Mouse (Mus musculus) forebrain, postnatal 0 days (tissue): Measurements from ENCODE around the gene Psmd13. TPM values are rescaled to one million over a fixed set of nuclear protein-coding genes. Genes with fewer than 3 reads are reported as not detected.

ENCODE experiments used
- ATAC-seq: fragments of 200-750 bp; cut with Nextera tagmentation; 2 replicates; pipeline ENCODE4 v1.8.0; 2017; ENCODE audit warnings: mild to moderate bottlenecking, moderate library complexity
- DNase-seq: peaks from one replicate; pipeline ENCODE4 v3.0.0-alpha.2; 2015
- H3K27ac ChIP-seq: fragments of 300-500 bp; sonication (generic); 2 replicates; pipeline ENCODE4 v1.5.1; 2014; ENCODE audit warnings: low read depth, mild to moderate bottlenecking, antibody characterized with exemption, low read length, moderate library complexity, mixed read lengths
- H3K27me3 ChIP-seq: fragments of 300-500 bp; sonication (generic); 2 replicates; pipeline ENCODE4 v1.6.1; 2014; ENCODE audit warnings: mild to moderate bottlenecking, low read length, mixed read lengths; ENCODE audit not compliant: insufficient read depth
- H3K36me3 ChIP-seq: fragments of 300-500 bp; sonication (generic); 2 replicates; pipeline ENCODE4 v1.6.1; 2014; ENCODE audit warnings: mild to moderate bottlenecking, moderate library complexity; ENCODE audit not compliant: insufficient read depth
- H3K4me1 ChIP-seq: fragments of 300-500 bp; sonication (generic); 2 replicates; pipeline ENCODE4 v1.6.1; 2014; ENCODE audit warnings: antibody characterized with exemption; ENCODE audit not compliant: insufficient read depth
- H3K4me2 ChIP-seq: fragments of 300-500 bp; sonication (generic); 2 replicates; pipeline ENCODE4 v1.6.1; 2014; ENCODE audit warnings: low read depth, mild to moderate bottlenecking, moderate library complexity
- H3K4me3 ChIP-seq: fragments of 300-500 bp; sonication (generic); 2 replicates; pipeline ENCODE4 v1.5.1; 2014; ENCODE audit warnings: low read depth, low read length, mixed read lengths
- H3K9ac ChIP-seq: fragments of 300-500 bp; sonication (generic); 2 replicates; pipeline ENCODE4 v1.6.1; 2014; ENCODE audit warnings: mild to moderate bottlenecking
- H3K9me3 ChIP-seq: fragments of 300-500 bp; sonication (generic); 2 replicates; pipeline ENCODE4 v1.6.1; 2016; ENCODE audit warnings: low read length
- CTCF ChIP-seq: sonication (generic); IDR thresholded peaks from 2 replicates; pipeline ENCODE4 v1.5.1; 2016; ENCODE audit warnings: antibody characterized with exemption, control low read depth, low read depth
- WGBS: fragments of 180-500 bp; shearing (Covaris S2); extraction: QIAGEN DNeasy Blood & Tissue Kit; methylation state at CpG from one replicate; pipeline ENCODE4 v1.1.7; 2014; 5-methylcytosine and 5-hydroxymethylcytosine counted together
- polyA plus RNA-seq: library from polyadenylated mRNA; unstranded; fragments of >200 nt; fragmentation: Nextera tagmentation; extraction: Ambion mirVana; gene quantifications from 2 replicates; pipeline ENCODE4 v1.2.1, GENCODE M21; 2015
- total RNA-seq: library from RNA; depleted of rRNA; stranded (reverse); fragments of >200 nt; gene quantifications from 2 replicates; pipeline ENCODE4 v1.2.3, GENCODE M21; 2014; rRNA removed

Psmd13 gene
- total RNA-seq (164 and 174 TPM in 2 replicates), polyA plus RNA-seq (274 and 298 TPM in 2 replicates)

GRCm38 (mm10) chr7:140881696-140882468 is at the start of gene Psmd13, which contains the start of gene Sirt3:
TSS of gene Psmd13 (plus strand) at chr7:140881968.
TSS of gene Sirt3 (minus strand) at chr7:140882309.
- peak within 1 kb of the TSS; percentile 91 for H3K9ac ChIP-seq
- TF ChIP-seq CTCF, result no peak
- peak within 1 kb of the TSS; percentile 72 for H3K4me2 ChIP-seq
- no peaks in the 10 kb centered on the region for H3K27me3 ChIP-seq
- peak; percentile 99 for ATAC-seq
- peak; percentile 96 for DNase-seq
- peaks cover 3% of the 10 kb centered on the region; the same call in 1 of the 2 replicates for H3K4me1 ChIP-seq
- H3K27ac ChIP-seq, result peak within 1 kb of the TSS; percentile 93
- under 1% methylated on average over 59 of the region's 59 CpGs for WGBS
- H3K4me3 ChIP-seq, result peak within 1 kb of the TSS; percentile 99
- no peaks in the 10 kb centered on the region for H3K9me3 ChIP-seq
- H3K36me3 ChIP-seq, result peaks cover 23% of the 10 kb centered on the region

- DNase-seq, result no peak
- H3K9ac ChIP-seq, result no peak overlapping the region
- no peak overlapping the region for H3K4me3 ChIP-seq
- no peaks in the 10 kb centered on the region for H3K9me3 ChIP-seq
- H3K27ac ChIP-seq, result no peak overlapping the region
- no peak for TF ChIP-seq CTCF
- WGBS, result 85% methylated on average over 4 of the region's 4 CpGs
- H3K4me2 ChIP-seq, result no peak overlapping the region
- no peaks in the 10 kb centered on the region for H3K36me3 ChIP-seq
- ATAC-seq, result no peak
- H3K27me3 ChIP-seq, result no peaks in the 10 kb centered on the region
- H3K4me1 ChIP-seq, result no peaks in the 10 kb centered on the region
Observed at GRCm38 (mm10) chr7:140833341-140833740, 48.4 kb upstream of the Psmd13 start.

GRCm38 (mm10) chr7:140834968-140835757 is 46.6 kb upstream of the Psmd13 start, which contains the start of gene Urah:
TSS of gene Urah (plus strand) at chr7:140835018.
- no peaks in the 10 kb centered on the region for H3K4me1 ChIP-seq
- no peak within 1 kb of the TSS for H3K4me2 ChIP-seq
- DNase-seq (no peak), ATAC-seq (no peak)
- no peaks in the 10 kb centered on the region; the same call in 1 of the 2 replicates for H3K27me3 ChIP-seq
- TF ChIP-seq CTCF, result no peak
- H3K9ac ChIP-seq, result no peak within 1 kb of the TSS
- H3K36me3 ChIP-seq, result no peaks in the 10 kb centered on the region
- no peak within 1 kb of the TSS for H3K27ac ChIP-seq
- no peak within 1 kb of the TSS for H3K4me3 ChIP-seq
- no peaks in the 10 kb centered on the region for H3K9me3 ChIP-seq
- 39% methylated on average over 20 of the region's 20 CpGs for WGBS

- Histone ChIP-seq H3K27me3 (no peaks in the 10 kb centered on the region; the same call in 1 of the 2 replicates), H3K4me2 (no peak overlapping the region), H3K9me3 (no peaks in the 10 kb centered on the region), H3K4me3 (no peak overlapping the region), H3K4me1 (no peaks in the 10 kb centered on the region), H3K27ac (no peak overlapping the region), H3K9ac (no peak overlapping the region), H3K36me3 (no peaks in the 10 kb centered on the region)
- WGBS, result 75% methylated on average over 2 of the region's 2 CpGs
- ATAC-seq (no peak), DNase-seq (no peak)
- no peak for TF ChIP-seq CTCF
Observed at GRCm38 (mm10) chr7:140835758-140836087, 46.0 kb upstream of the Psmd13 start.

GRCm38 (mm10) chr7:140836243-140837115 is 45.3 kb upstream of the Psmd13 start:
- H3K9me3 ChIP-seq, result no peaks in the 10 kb centered on the region
- H3K36me3 ChIP-seq, result no peaks in the 10 kb centered on the region
- no peak overlapping the region for H3K4me3 ChIP-seq
- no peak for TF ChIP-seq CTCF
- ATAC-seq (peak; percentile 66), DNase-seq (peak; percentile 56)
- WGBS, result 71% methylated on average over 9 of the region's 9 CpGs
- H3K4me2 ChIP-seq, result no peak overlapping the region
- H3K27ac ChIP-seq, result no peak overlapping the region
- no peaks in the 10 kb centered on the region; the same call in 1 of the 2 replicates for H3K27me3 ChIP-seq
- no peak overlapping the region for H3K9ac ChIP-seq
- no peaks in the 10 kb centered on the region for H3K4me1 ChIP-seq

- no peaks in the 10 kb centered on the region for H3K4me1 ChIP-seq
- no peak overlapping the region for H3K4me2 ChIP-seq
- no peaks in the 10 kb centered on the region for H3K36me3 ChIP-seq
- no peak for TF ChIP-seq CTCF
- H3K9me3 ChIP-seq, result no peaks in the 10 kb centered on the region
- no peak for DNase-seq
- no peak overlapping the region for H3K9ac ChIP-seq
- 50% methylated on average over 5 of the region's 5 CpGs for WGBS
- no peak for ATAC-seq
- no peak overlapping the region for H3K4me3 ChIP-seq
- no peaks in the 10 kb centered on the region; the same call in 1 of the 2 replicates for H3K27me3 ChIP-seq
- H3K27ac ChIP-seq, result no peak overlapping the region
Observed at GRCm38 (mm10) chr7:140839556-140839955, 42.2 kb upstream of the Psmd13 start.
